Mouse (Mus musculus) midbrain, embryonic 11.5 days (tissue): ENCODE measurements at regions not wholly inside any gene's neighbourhood (a gene's known extent, or its start where the extent isn't known, plus 50 kb on each side); places are given as distances from the start of the nearest gene placed in this dataset.
A peak's percentile ranks its signal among the peaks of the same experiment; 100 is the strongest.

Source experiments
- ATAC-seq: fragments of 200-750 bp; cut with Nextera tagmentation; 2 replicates; pipeline ENCODE4 v1.8.0; 2017; ENCODE audit warnings: moderate TSS enrichment, moderate library complexity; ENCODE audit not compliant: low FRiP score
- DNase-seq: peaks from one replicate; pipeline ENCODE4 v3.0.0; 2015; ENCODE audit warnings: low spot score; ENCODE audit errors: missing footprints
- H3K27ac ChIP-seq: fragments of 300-500 bp; sonication (generic); 2 replicates; pipeline ENCODE4 v1.5.1; 2014; ENCODE audit warnings: low read depth, low read length
- H3K27me3 ChIP-seq: fragments of 300-500 bp; sonication (generic); 2 replicates; pipeline ENCODE4 v1.6.1; 2014; ENCODE audit warnings: mild to moderate bottlenecking, low read length, moderate library complexity, mixed read lengths; ENCODE audit not compliant: control insufficient read depth, insufficient read depth
- H3K36me3 ChIP-seq: fragments of 300-500 bp; sonication (generic); 2 replicates; pipeline ENCODE4 v1.6.1; 2014; ENCODE audit warnings: mild to moderate bottlenecking, low read length, moderate library complexity, mixed read lengths; ENCODE audit not compliant: control insufficient read depth, insufficient read depth
- H3K4me1 ChIP-seq: fragments of 300-500 bp; sonication (generic); 2 replicates; pipeline ENCODE4 v1.6.1; 2014; ENCODE audit warnings: low read length; ENCODE audit not compliant: control insufficient read depth, insufficient read depth
- H3K4me2 ChIP-seq: fragments of 300-500 bp; sonication (generic); 2 replicates; pipeline ENCODE4 v1.6.1; 2014; ENCODE audit warnings: mild to moderate bottlenecking, moderate library complexity
- H3K4me3 ChIP-seq: fragments of 300-500 bp; sonication (generic); 2 replicates; pipeline ENCODE4 v1.5.1; 2014; ENCODE audit warnings: low read depth, low read length
- H3K9ac ChIP-seq: fragments of 300-500 bp; sonication (generic); 2 replicates; pipeline ENCODE4 v1.6.1; 2014; ENCODE audit warnings: low read length
- H3K9me3 ChIP-seq: fragments of 300-500 bp; sonication (generic); 2 replicates; pipeline ENCODE4 v1.6.1; 2016; ENCODE audit warnings: low read length; ENCODE audit not compliant: control insufficient read depth
- WGBS: fragments of 180-500 bp; shearing (Covaris S2); extraction: QIAGEN DNeasy Blood & Tissue Kit; methylation state at CpG from one replicate; pipeline ENCODE4 v1.1.7; 2014; 5-methylcytosine and 5-hydroxymethylcytosine counted together

DNA sequence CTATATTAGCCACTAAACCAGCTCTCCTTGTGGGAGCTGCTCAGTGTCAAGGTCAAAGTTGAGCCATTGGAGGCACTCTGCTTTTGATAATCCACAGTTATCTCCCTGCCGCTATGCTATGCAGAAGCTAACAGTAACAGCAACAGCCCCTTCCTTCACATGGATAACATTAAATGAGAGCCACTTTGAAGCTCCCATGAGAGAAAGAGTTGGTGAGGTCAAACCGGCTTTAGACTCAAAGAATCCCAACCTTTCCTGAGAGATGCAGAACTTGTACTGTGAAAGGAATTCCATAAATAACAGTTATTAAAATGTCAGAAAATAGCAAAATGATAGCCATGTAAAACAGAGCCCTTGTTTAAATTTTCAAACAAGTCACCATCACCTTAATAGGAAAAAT is 316.1 kb upstream of the Gm9747 start:
- DNase-seq (no peak), ATAC-seq (no peak)
- Histone ChIP-seq H3K9me3 (no peaks in the 10 kb centered on the region), H3K36me3 (no peaks in the 10 kb centered on the region), H3K4me1 (no peaks in the 10 kb centered on the region), H3K27ac (no peak overlapping the region), H3K4me2 (no peak overlapping the region), H3K4me3 (no peak overlapping the region), H3K9ac (no peak overlapping the region), H3K27me3 (no peaks in the 10 kb centered on the region)
- WGBS: 85% methylated on average over 2 of the region's 2 CpGs

DNA sequence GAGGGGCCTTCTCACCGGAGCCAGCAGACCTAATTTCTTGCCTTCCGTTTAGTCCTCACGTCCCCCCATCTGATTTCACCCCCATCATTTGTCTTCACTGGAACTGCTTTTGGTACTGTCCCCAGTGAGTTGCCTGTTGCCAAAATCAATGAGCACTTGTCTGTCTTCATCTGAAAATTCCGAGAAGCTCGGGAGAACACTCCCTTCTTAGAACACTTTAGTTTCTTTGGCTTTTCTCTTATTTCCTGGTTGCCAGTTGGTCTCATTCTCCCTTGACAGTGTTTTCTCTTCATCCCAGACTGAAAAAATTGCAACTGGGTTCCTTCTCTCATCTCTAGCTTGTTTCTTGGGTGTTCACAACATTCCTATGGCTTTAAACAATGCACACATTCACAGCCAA is 305.2 kb upstream of the Gm9747 start:
- H3K27ac ChIP-seq: no peak overlapping the region
- H3K27me3 ChIP-seq: no peaks in the 10 kb centered on the region
- H3K4me1 ChIP-seq: no peaks in the 10 kb centered on the region
- DNase-seq: no peak
- no peak overlapping the region for H3K9ac ChIP-seq
- no peak overlapping the region for H3K4me2 ChIP-seq
- H3K36me3 ChIP-seq: no peaks in the 10 kb centered on the region
- WGBS: 90% methylated on average over 5 of the region's 5 CpGs
- H3K4me3 ChIP-seq: no peak overlapping the region
- H3K9me3 ChIP-seq: no peaks in the 10 kb centered on the region
- no peak for ATAC-seq

- no peak overlapping the region for H3K9ac ChIP-seq
- H3K9me3 ChIP-seq: no peaks in the 10 kb centered on the region
- no peaks in the 10 kb centered on the region for H3K4me1 ChIP-seq
- ATAC-seq (no peak), DNase-seq (peak; percentile 67)
- no peak overlapping the region for H3K27ac ChIP-seq
- no peak overlapping the region for H3K4me2 ChIP-seq
- H3K4me3 ChIP-seq: no peak overlapping the region
- H3K27me3 ChIP-seq: no peaks in the 10 kb centered on the region
- H3K36me3 ChIP-seq: no peaks in the 10 kb centered on the region
Measured at GRCm38 (mm10) chr1:81933064-81933463, 299.8 kb upstream of the Gm9747 start.

DNA sequence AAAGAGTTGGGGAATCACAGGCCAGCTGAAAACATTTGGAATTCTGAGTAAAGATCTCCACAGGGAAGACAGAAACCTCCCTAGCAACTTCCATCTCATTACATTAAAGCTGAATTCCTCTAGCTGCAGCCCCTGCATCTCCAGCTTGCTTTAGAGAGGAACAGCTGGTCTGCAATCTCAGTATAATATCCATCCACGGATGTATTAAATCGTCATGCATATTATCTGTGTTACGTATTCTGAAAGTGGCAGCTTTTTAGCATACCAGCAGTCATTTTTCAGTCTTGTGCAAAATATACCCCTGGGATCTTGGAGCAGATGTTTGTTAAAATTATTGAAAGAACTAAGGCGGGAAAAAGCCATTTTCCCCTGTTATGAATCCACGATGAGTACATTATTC is 287.7 kb upstream of the Gm9747 start:
- no peaks in the 10 kb centered on the region for H3K9me3 ChIP-seq
- no peaks in the 10 kb centered on the region for H3K36me3 ChIP-seq
- H3K9ac ChIP-seq: no peak overlapping the region
- no peak overlapping the region for H3K4me2 ChIP-seq
- no peaks in the 10 kb centered on the region for H3K27me3 ChIP-seq
- WGBS: 77% methylated on average over 5 of the region's 5 CpGs
- no peak overlapping the region for H3K4me3 ChIP-seq
- DNase-seq (peak; percentile 53), ATAC-seq (no peak)
- no peak overlapping the region for H3K27ac ChIP-seq
- H3K4me1 ChIP-seq: no peaks in the 10 kb centered on the region

- WGBS: 73% methylated on average over 3 of the region's 3 CpGs
- ATAC-seq (no peak), DNase-seq (peak; percentile 75)
- Histone ChIP-seq H3K36me3 (no peaks in the 10 kb centered on the region), H3K27me3 (no peaks in the 10 kb centered on the region), H3K4me3 (no peak overlapping the region), H3K9me3 (no peaks in the 10 kb centered on the region), H3K27ac (no peak overlapping the region), H3K4me2 (no peak overlapping the region), H3K9ac (no peak overlapping the region), H3K4me1 (no peaks in the 10 kb centered on the region; the same call in 1 of the 2 replicates)
Measured at GRCm38 (mm10) chr1:81950140-81950550, 282.8 kb upstream of the Gm9747 start.

- H3K9ac ChIP-seq: no peak overlapping the region
- H3K27me3 ChIP-seq: no peaks in the 10 kb centered on the region
- H3K36me3 ChIP-seq: no peaks in the 10 kb centered on the region
- no peaks in the 10 kb centered on the region for H3K9me3 ChIP-seq
- ATAC-seq (no peak), DNase-seq (no peak)
- 70% methylated on average over 1 of the region's 1 CpGs for WGBS
- H3K4me1 ChIP-seq: no peaks in the 10 kb centered on the region; the same call in 1 of the 2 replicates
- H3K4me2 ChIP-seq: no peak overlapping the region
- H3K4me3 ChIP-seq: no peak overlapping the region
- H3K27ac ChIP-seq: no peak overlapping the region
Measured at GRCm38 (mm10) chr1:81950853-81951252, 282.1 kb upstream of the Gm9747 start.

- Histone ChIP-seq H3K9me3 (no peaks in the 10 kb centered on the region), H3K9ac (no peak overlapping the region), H3K4me3 (no peak overlapping the region), H3K4me1 (no peaks in the 10 kb centered on the region; the same call in 1 of the 2 replicates), H3K4me2 (no peak overlapping the region), H3K27me3 (no peaks in the 10 kb centered on the region), H3K27ac (no peak overlapping the region), H3K36me3 (no peaks in the 10 kb centered on the region)
- WGBS: 89% methylated on average over 4 of the region's 4 CpGs
- ATAC-seq (no peak), DNase-seq (peak; percentile 62)
Measured at GRCm38 (mm10) chr1:81951493-81952011, 281.4 kb upstream of the Gm9747 start.

- 71% methylated on average over 3 of the region's 3 CpGs for WGBS
- H3K27ac ChIP-seq: no peak overlapping the region
- no peak overlapping the region for H3K4me3 ChIP-seq
- H3K9ac ChIP-seq: no peak overlapping the region
- DNase-seq (peak; percentile 82), ATAC-seq (no peak)
- H3K4me2 ChIP-seq: no peak overlapping the region
- no peaks in the 10 kb centered on the region for H3K36me3 ChIP-seq
- H3K9me3 ChIP-seq: no peaks in the 10 kb centered on the region
- no peaks in the 10 kb centered on the region; the same call in 1 of the 2 replicates for H3K4me1 ChIP-seq
- no peaks in the 10 kb centered on the region for H3K27me3 ChIP-seq
Measured at GRCm38 (mm10) chr1:81952095-81952494, 280.8 kb upstream of the Gm9747 start.

DNA sequence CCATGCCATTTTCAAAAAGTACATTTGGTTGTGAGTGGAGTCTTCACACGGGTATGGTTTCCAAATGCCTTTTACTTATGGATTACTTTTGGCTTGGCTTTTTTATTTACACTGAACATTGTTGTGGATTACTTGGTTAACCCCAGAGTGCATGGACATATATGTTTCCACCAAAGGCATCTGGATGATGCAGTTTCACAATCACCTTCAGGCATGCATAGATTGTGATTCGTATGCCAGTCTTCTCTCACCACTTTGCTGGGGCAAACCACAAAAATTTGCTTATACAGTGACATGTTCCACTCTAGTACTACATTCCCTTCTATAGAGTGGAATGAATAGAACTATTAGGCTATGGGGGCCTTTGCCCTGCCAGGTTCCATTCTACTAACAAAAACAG is 278.4 kb upstream of the Gm9747 start:
- Histone ChIP-seq H3K27me3 (no peaks in the 10 kb centered on the region), H3K27ac (no peak overlapping the region), H3K4me3 (no peak overlapping the region), H3K4me2 (no peak overlapping the region), H3K4me1 (no peaks in the 10 kb centered on the region; the same call in 1 of the 2 replicates), H3K9me3 (no peaks in the 10 kb centered on the region), H3K9ac (no peak overlapping the region), H3K36me3 (no peaks in the 10 kb centered on the region)
- 89% methylated on average over 2 of the region's 2 CpGs for WGBS
- DNase-seq (peak; percentile 28), ATAC-seq (no peak)

DNA sequence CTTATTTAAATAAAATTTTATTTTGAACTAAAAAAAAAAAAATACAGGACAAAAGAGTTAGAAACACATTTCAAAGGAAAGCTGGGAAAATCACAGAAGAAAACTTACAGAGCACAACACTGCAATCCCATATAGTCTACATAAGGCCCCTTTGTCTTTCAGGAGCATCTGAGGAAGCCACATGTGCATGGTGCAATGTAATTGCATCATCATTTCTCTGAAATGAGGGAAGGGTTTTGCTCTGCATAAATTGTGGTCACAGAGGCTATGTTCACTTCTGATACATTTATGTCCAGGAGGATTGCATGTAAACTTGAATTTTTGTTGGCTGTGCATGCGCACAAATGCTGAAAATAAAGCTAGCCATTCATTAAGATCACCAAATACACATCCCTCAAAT is 265.9 kb upstream of the Gm9747 start:
- Histone ChIP-seq H3K4me3 (no peak overlapping the region), H3K9ac (no peak overlapping the region), H3K27ac (no peak overlapping the region), H3K27me3 (no peaks in the 10 kb centered on the region), H3K9me3 (no peaks in the 10 kb centered on the region), H3K4me1 (no peaks in the 10 kb centered on the region), H3K4me2 (no peak overlapping the region), H3K36me3 (no peaks in the 10 kb centered on the region)
- no peak for ATAC-seq
- 89% methylated on average over 1 of the region's 1 CpGs for WGBS
- no peak for DNase-seq
